Mouse (Mus musculus): Measurements from ENCODE around the gene Pafah2.
"Not testable (repeated sequence)": the region's sequence is repeated elsewhere in the genome, so short reads cannot be mapped to it uniquely, and the experiment has no call there.

The Pafah2 gene

GRCm38 (mm10) chr4:134372294-134372747 lies 23.8 kb upstream of the Pafah2 start:
- DNase-seq (ENCODE audit: low read depth, low spot score), result peak; percentile 77

GRCm38 (mm10) chr4:134373295-134373694 lies 22.8 kb upstream of the Pafah2 start:
- DNase-seq (ENCODE audit: low read depth, low spot score), result no peak

GRCm38 (mm10) chr4:134374306-134374705 lies 21.8 kb upstream of the Pafah2 start:
- no peak for DNase-seq (ENCODE audit: low read depth, low spot score)

GRCm38 (mm10) chr4:134378089-134378615 lies 18.0 kb upstream of the Pafah2 start:
- no peak for DNase-seq (ENCODE audit: low read depth, low spot score)

GRCm38 (mm10) chr4:134379510-134379909 lies 16.6 kb upstream of the Pafah2 start:
- DNase-seq (ENCODE audit: low read depth, low spot score), result no peak

- not testable (repeated sequence) for DNase-seq (ENCODE audit: low read depth, low spot score)
These were observed 12.4 kb upstream of the Pafah2 start, which contains the start of gene Extl1 for GRCm38 (mm10) chr4:134383750-134384149. Extl1 (minus strand) TSS chr4:134383850.

- no peak for DNase-seq (ENCODE audit: low read depth, low spot score)
These were observed 8.9 kb upstream of the Pafah2 start for GRCm38 (mm10) chr4:134387268-134387667.

- DNase-seq (ENCODE audit: low read depth, low spot score), result peak; percentile 80
These were observed 7.7 kb upstream of the Pafah2 start for GRCm38 (mm10) chr4:134388397-134388796.

GRCm38 (mm10) chr4:134391636-134392035 lies 4.5 kb upstream of the Pafah2 start:
- no peak for DNase-seq (ENCODE audit: low read depth, low spot score)

GRCm38 (mm10) chr4:134392595-134392994 lies 3.5 kb upstream of the Pafah2 start:
- peak; percentile 35 for DNase-seq (ENCODE audit: low read depth, low spot score)

- DNase-seq (ENCODE audit: low read depth, low spot score), result peak; percentile 78
These were observed 3.1 kb upstream of the Pafah2 start for GRCm38 (mm10) chr4:134393026-134393425.

- no peak for DNase-seq (ENCODE audit: low read depth, low spot score)
These were observed 978 bp upstream of the Pafah2 start for GRCm38 (mm10) chr4:134395142-134395541.

GRCm38 (mm10) chr4:134397121-134397520 lies 1.0 kb downstream of the Pafah2 start:
- no peak for DNase-seq (ENCODE audit: low read depth, low spot score)

- no peak for DNase-seq (ENCODE audit: low read depth, low spot score)
These were observed 1.6 kb downstream of the Pafah2 start for GRCm38 (mm10) chr4:134397732-134398131.

GRCm38 (mm10) chr4:134400206-134400605 lies 4.1 kb downstream of the Pafah2 start:
- DNase-seq (ENCODE audit: low read depth, low spot score), result no peak

- no peak for DNase-seq (ENCODE audit: low read depth, low spot score)
These were observed 5.1 kb downstream of the Pafah2 start for GRCm38 (mm10) chr4:134401181-134401661.

- no peak for DNase-seq (ENCODE audit: low read depth, low spot score)
These were observed 5.9 kb downstream of the Pafah2 start for GRCm38 (mm10) chr4:134401856-134402570.

- DNase-seq (ENCODE audit: low read depth, low spot score), result no peak
These were observed 6.6 kb downstream of the Pafah2 start for GRCm38 (mm10) chr4:134402571-134403262.

- no peak for DNase-seq (ENCODE audit: low read depth, low spot score)
These were observed 7.6 kb downstream of the Pafah2 start for GRCm38 (mm10) chr4:134403721-134404120.

GRCm38 (mm10) chr4:134409286-134409685 lies 13.2 kb downstream of the Pafah2 start:
- peak; percentile 56 for DNase-seq (ENCODE audit: low read depth, low spot score)

GRCm38 (mm10) chr4:134416177-134416576 lies 20.1 kb downstream of the Pafah2 start:
- no peak for DNase-seq (ENCODE audit: low read depth, low spot score)

GRCm38 (mm10) chr4:134416602-134417001 lies 20.5 kb downstream of the Pafah2 start:
- no peak for DNase-seq (ENCODE audit: low read depth, low spot score)

All from A20 (cell line).